Mouse (Mus musculus): ENCODE data around the gene Mrps21. TPM values are rescaled to one million over a fixed set of nuclear protein-coding genes. Genes with fewer than 3 reads are reported as not detected.
"Not testable (repeated sequence)": the region's sequence is repeated elsewhere in the genome, so short reads cannot be mapped to it uniquely, and the experiment has no call there.

Gene Mrps21
- polyA plus RNA-seq, 1 experiment from 2014 or later = 311 TPM

GRCm38 (mm10) chr3:95902373-95902625, 31.0 kb upstream of the Mrps21 start:
- Histone ChIP-seq H3K4me1 (peaks cover 54% of the 10 kb centered on the region), H3K36me3 (peaks cover 16% of the 10 kb centered on the region; the same call in 1 of the 2 replicates), H3K9me3 (no peaks in the 10 kb centered on the region), H3K27ac (no peak overlapping the region), H3K4me3 (peak overlapping the region; percentile 47), H3K27me3 (no peaks in the 10 kb centered on the region), H3K4me2 (replicated peaks) (peak overlapping the region; percentile 93), H3K9ac (peak overlapping the region; percentile 54; the same call in 1 of the 2 replicates)
- no peak for ATAC-seq (ENCODE audit: low FRiP score, low read depth)

GRCm38 (mm10) chr3:95901616-95902372, 30.5 kb upstream of the Mrps21 start:
- no peak for ATAC-seq (ENCODE audit: low FRiP score, low read depth)
- 51% methylated on average over 9 of the region's 9 CpGs for WGBS
- no peak overlapping the region for H3K4me3 ChIP-seq
- 0 out of 2 replicates have a peak overlapping the region, but pooled peaks have one; percentile 54 for H3K9ac ChIP-seq
- H3K4me1 ChIP-seq = peaks cover 49% of the 10 kb centered on the region
- H3K9me3 ChIP-seq = no peaks in the 10 kb centered on the region
- peak overlapping the region; percentile 93 for H3K4me2 ChIP-seq (replicated peaks)
- H3K36me3 ChIP-seq = peaks cover 16% of the 10 kb centered on the region; the same call in 1 of the 2 replicates
- no peaks in the 10 kb centered on the region for H3K27me3 ChIP-seq
- H3K27ac ChIP-seq = no peak overlapping the region

- no peaks in the 10 kb centered on the region for H3K27me3 ChIP-seq
- 71% methylated on average over 13 of the region's 13 CpGs for WGBS
- H3K9me3 ChIP-seq = no peaks in the 10 kb centered on the region
- no peak overlapping the region for H3K4me2 ChIP-seq (replicated peaks)
- peaks cover 16% of the 10 kb centered on the region; the same call in 1 of the 2 replicates for H3K36me3 ChIP-seq
- peaks cover 40% of the 10 kb centered on the region for H3K4me1 ChIP-seq
- no peak for ATAC-seq (ENCODE audit: low FRiP score, low read depth)
- 0 out of 2 replicates have a peak overlapping the region, but pooled peaks have one; percentile 8 for H3K9ac ChIP-seq
- H3K27ac ChIP-seq = peak overlapping the region; percentile 10; the same call in 1 of the 2 replicates
- no peak overlapping the region for H3K4me3 ChIP-seq
These were observed 28.6 kb upstream of the Mrps21 start for GRCm38 (mm10) chr3:95899800-95900524.

GRCm38 (mm10) chr3:95895501-95895900, 24.2 kb upstream of the Mrps21 start:
- H3K9ac ChIP-seq; H3K9me3 ChIP-seq; H3K4me3 ChIP-seq; H3K27ac ChIP-seq; H3K27me3 ChIP-seq; ATAC-seq (ENCODE audit: low FRiP score, low read depth): not testable (repeated sequence)
- WGBS = 84% methylated on average over 7 of the region's 7 CpGs
- H3K36me3 ChIP-seq = peaks cover 16% of the 10 kb centered on the region; the same call in 1 of the 2 replicates
- H3K4me1 ChIP-seq = peaks cover 36% of the 10 kb centered on the region
- peak overlapping the region; percentile 90; the same call in 1 of the 2 replicates for H3K4me2 ChIP-seq (replicated peaks)

GRCm38 (mm10) chr3:95894317-95895160, 23.2 kb upstream of the Mrps21 start:
- no peak for ATAC-seq (ENCODE audit: low FRiP score, low read depth)
- Histone ChIP-seq H3K4me1 (peaks cover 40% of the 10 kb centered on the region), H3K27ac (peak overlapping the region; percentile 39; the same call in 1 of the 2 replicates), H3K36me3 (peaks cover 16% of the 10 kb centered on the region; the same call in 1 of the 2 replicates), H3K27me3 (no peaks in the 10 kb centered on the region), H3K4me3 (peak overlapping the region; percentile 76), H3K4me2 (replicated peaks) (peak overlapping the region; percentile 90), H3K9me3 (no peaks in the 10 kb centered on the region), H3K9ac (peak overlapping the region; percentile 86)
- WGBS = 6% methylated on average over 16 of the region's 16 CpGs

- ATAC-seq (ENCODE audit: low FRiP score, low read depth) = peak; percentile 98
- Histone ChIP-seq H3K9ac (peak within 1 kb of the TSS; percentile 86), H3K4me2 (replicated peaks) (peak within 1 kb of the TSS; percentile 90), H3K4me1 (peaks cover 40% of the 10 kb centered on the region), H3K4me3 (peak within 1 kb of the TSS; percentile 76), H3K27ac (peak within 1 kb of the TSS; percentile 52; the same call in 1 of the 2 replicates)
- WGBS = under 1% methylated on average over 26 of the region's 43 CpGs
- not testable (repeated sequence) for H3K27me3 ChIP-seq, H3K9me3 ChIP-seq, H3K36me3 ChIP-seq
These were observed 22.4 kb upstream of the Mrps21 start, which contains the start of gene Aph1a for GRCm38 (mm10) chr3:95893606-95894316. Gene Aph1a, plus strand, starts transcription at chr3:95893969.

GRCm38 (mm10) chr3:95893126-95893525, 21.8 kb upstream of the Mrps21 start:
- Histone ChIP-seq H3K4me1 (peaks cover 40% of the 10 kb centered on the region), H3K4me2 (replicated peaks) (peak overlapping the region; percentile 65), H3K4me3 (peak overlapping the region; percentile 76), H3K9me3 (no peaks in the 10 kb centered on the region), H3K36me3 (peaks cover 4% of the 10 kb centered on the region; the same call in 1 of the 2 replicates), H3K9ac (peak overlapping the region; percentile 60), H3K27ac (peak overlapping the region; percentile 52; the same call in 1 of the 2 replicates), H3K27me3 (no peaks in the 10 kb centered on the region)
- ATAC-seq (ENCODE audit: low FRiP score, low read depth) = no peak
- WGBS = 15% methylated on average over 7 of the region's 7 CpGs

GRCm38 (mm10) chr3:95892066-95893052, 21.0 kb upstream of the Mrps21 start:
- Histone ChIP-seq H3K9ac (peak overlapping the region; percentile 51), H3K36me3 (no peaks in the 10 kb centered on the region), H3K4me2 (replicated peaks) (peak overlapping the region; percentile 65), H3K4me1 (peaks cover 40% of the 10 kb centered on the region), H3K27me3 (no peaks in the 10 kb centered on the region), H3K27ac (peak overlapping the region; percentile 75; the same call in 1 of the 2 replicates), H3K4me3 (peak overlapping the region; percentile 27), H3K9me3 (no peaks in the 10 kb centered on the region)
- WGBS = 33% methylated on average over 11 of the region's 11 CpGs
- ATAC-seq (ENCODE audit: low FRiP score, low read depth) = peak; percentile 12; the same call in 1 of the 2 replicates

- H3K4me1 ChIP-seq = peaks cover 40% of the 10 kb centered on the region
- H3K9me3 ChIP-seq = no peaks in the 10 kb centered on the region
- H3K27ac ChIP-seq = peak within 1 kb of the TSS; percentile 75
- peak within 1 kb of the TSS; percentile 65 for H3K4me2 ChIP-seq (replicated peaks)
- H3K27me3 ChIP-seq = no peaks in the 10 kb centered on the region
- 30% methylated on average over 12 of the region's 12 CpGs for WGBS
- peak within 1 kb of the TSS; percentile 51 for H3K9ac ChIP-seq
- ATAC-seq (ENCODE audit: low FRiP score, low read depth) = no peak
- peak within 1 kb of the TSS; percentile 27 for H3K4me3 ChIP-seq
- no peaks in the 10 kb centered on the region for H3K36me3 ChIP-seq
These were observed 20.1 kb upstream of the Mrps21 start, which contains the start of gene BC028528 for GRCm38 (mm10) chr3:95891211-95892065. Gene BC028528, minus strand, starts transcription at chr3:95892005.

Measured in limb, embryonic 13.5 days (tissue).